Mouse (Mus musculus): ENCODE data around the gene Uts2b. TPM values are rescaled to one million over a fixed set of nuclear protein-coding genes. Genes with fewer than 3 reads are reported as not detected.

Uts2b gene
- polyA plus RNA-seq (2015; fragmentation: Nextera tagmentation; extraction: Ambion mirVana), result 0.22 TPM in 1 of 2 replicates, not detected in the other

DNA sequence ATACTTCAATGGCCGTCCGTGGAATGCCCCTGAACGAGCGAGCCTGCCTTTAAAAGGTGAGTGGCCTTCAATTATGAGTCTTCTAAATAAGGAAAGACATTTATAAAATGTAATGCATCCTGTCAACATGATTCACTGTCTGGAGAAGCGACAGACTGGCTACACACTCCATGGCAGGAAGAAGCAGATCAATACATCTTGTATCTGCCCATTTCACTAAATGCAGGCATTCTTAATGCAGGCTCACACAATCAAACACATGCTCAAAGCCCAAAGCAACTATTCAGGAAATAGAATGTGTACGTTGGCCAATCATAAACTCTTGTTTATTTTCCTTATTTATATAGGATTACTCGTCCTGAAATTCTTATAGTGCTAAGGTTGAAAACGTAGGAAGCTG lies at the start of gene Uts2b:
Gene Uts2b, minus strand, starts transcription at position 49 of the 400 bp plus-strand sequence.
- Histone ChIP-seq H3K36me3 (ENCODE audit: control insufficient read depth, insufficient read depth, low read length) (no peaks in the 10 kb centered on the region), H3K9me3 (ENCODE audit: control insufficient read depth, low read length) (no peaks in the 10 kb centered on the region), H3K9ac (ENCODE audit: low read depth, low read length) (no peak within 1 kb of the TSS), H3K27me3 (replicated peaks; ENCODE audit: control insufficient read depth, insufficient read depth, low read length) (no peaks in the 10 kb centered on the region), H3K4me1 (ENCODE audit: control insufficient read depth, insufficient read depth, low read length) (no peaks in the 10 kb centered on the region), H3K27ac (ENCODE audit: low read length) (no peak within 1 kb of the TSS), H3K4me2 (ENCODE audit: low read depth, low read length) (no peak within 1 kb of the TSS), H3K4me3 (ENCODE audit: low read length) (no peak within 1 kb of the TSS)
- WGBS, result 70% methylated on average over 8 of the region's 8 CpGs
- no peak for ATAC-seq

GRCm38 (mm10) chr16:27417632-27418031 lies 47.6 kb upstream of the Uts2b start:
- Histone ChIP-seq H3K9ac (ENCODE audit: low read depth, low read length) (no peak overlapping the region), H3K4me1 (ENCODE audit: control insufficient read depth, insufficient read depth, low read length) (no peaks in the 10 kb centered on the region), H3K27ac (ENCODE audit: low read length) (no peak overlapping the region), H3K4me3 (ENCODE audit: low read length) (no peak overlapping the region), H3K4me2 (ENCODE audit: low read depth, low read length) (no peak overlapping the region), H3K27me3 (replicated peaks; ENCODE audit: control insufficient read depth, insufficient read depth, low read length) (no peaks in the 10 kb centered on the region), H3K36me3 (ENCODE audit: control insufficient read depth, insufficient read depth, low read length) (peaks cover 28% of the 10 kb centered on the region), H3K9me3 (ENCODE audit: control insufficient read depth, low read length) (no peaks in the 10 kb centered on the region)
- ATAC-seq, result no peak
- 87% methylated on average over 3 of the region's 3 CpGs for WGBS

DNA sequence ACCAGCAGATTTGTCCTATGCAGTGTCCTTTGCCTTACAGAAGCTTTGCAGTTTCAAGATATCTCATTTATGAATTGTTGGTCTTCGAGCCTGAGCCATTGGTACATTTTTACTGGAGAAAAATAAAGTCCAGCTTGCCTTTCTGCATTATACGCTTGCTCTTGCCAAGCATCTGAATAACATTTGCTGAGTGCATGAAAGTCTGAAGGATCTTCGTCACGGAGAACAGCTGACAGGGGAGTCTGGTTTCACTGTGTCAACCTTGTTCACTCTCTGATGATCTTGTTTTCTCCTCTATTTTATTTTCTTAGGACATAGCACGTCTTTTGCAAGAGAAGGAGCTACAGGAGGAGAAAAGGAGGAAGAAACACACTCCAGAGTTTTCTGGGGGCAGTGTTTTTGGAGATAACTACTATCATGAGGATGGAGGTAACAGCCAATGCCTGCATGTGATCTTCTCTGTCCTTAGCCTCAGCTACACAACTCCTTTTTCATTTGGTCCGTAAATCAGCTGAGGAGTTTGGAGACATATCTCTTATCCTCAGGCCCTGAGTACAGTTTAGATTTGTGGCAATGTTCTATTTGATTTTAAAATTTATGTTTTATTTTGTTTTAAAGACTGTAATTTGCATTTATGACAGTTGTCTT lies 47.0 kb upstream of the Uts2b start:
- no peaks in the 10 kb centered on the region for H3K27me3 ChIP-seq (replicated peaks; ENCODE audit: control insufficient read depth, insufficient read depth, low read length)
- H3K36me3 ChIP-seq (ENCODE audit: control insufficient read depth, insufficient read depth, low read length), result peaks cover 23% of the 10 kb centered on the region
- no peak overlapping the region for H3K9ac ChIP-seq (ENCODE audit: low read depth, low read length)
- H3K9me3 ChIP-seq (ENCODE audit: control insufficient read depth, low read length), result no peaks in the 10 kb centered on the region
- 92% methylated on average over 6 of the region's 6 CpGs for WGBS
- no peak for ATAC-seq
- H3K4me2 ChIP-seq (ENCODE audit: low read depth, low read length), result no peak overlapping the region
- H3K4me1 ChIP-seq (ENCODE audit: control insufficient read depth, insufficient read depth, low read length), result no peaks in the 10 kb centered on the region
- H3K4me3 ChIP-seq (ENCODE audit: low read length), result no peak overlapping the region
- H3K27ac ChIP-seq (ENCODE audit: low read length), result no peak overlapping the region

- ATAC-seq, result no peak
- Histone ChIP-seq H3K27ac (ENCODE audit: low read length) (no peak overlapping the region), H3K27me3 (replicated peaks; ENCODE audit: control insufficient read depth, insufficient read depth, low read length) (no peaks in the 10 kb centered on the region), H3K36me3 (ENCODE audit: control insufficient read depth, insufficient read depth, low read length) (no peaks in the 10 kb centered on the region), H3K4me3 (ENCODE audit: low read length) (no peak overlapping the region), H3K4me1 (ENCODE audit: control insufficient read depth, insufficient read depth, low read length) (no peaks in the 10 kb centered on the region), H3K4me2 (ENCODE audit: low read depth, low read length) (no peak overlapping the region), H3K9ac (ENCODE audit: low read depth, low read length) (no peak overlapping the region), H3K9me3 (ENCODE audit: control insufficient read depth, low read length) (no peaks in the 10 kb centered on the region)
These were observed 34.1 kb upstream of the Uts2b start for GRCm38 (mm10) chr16:27404107-27404506.

DNA sequence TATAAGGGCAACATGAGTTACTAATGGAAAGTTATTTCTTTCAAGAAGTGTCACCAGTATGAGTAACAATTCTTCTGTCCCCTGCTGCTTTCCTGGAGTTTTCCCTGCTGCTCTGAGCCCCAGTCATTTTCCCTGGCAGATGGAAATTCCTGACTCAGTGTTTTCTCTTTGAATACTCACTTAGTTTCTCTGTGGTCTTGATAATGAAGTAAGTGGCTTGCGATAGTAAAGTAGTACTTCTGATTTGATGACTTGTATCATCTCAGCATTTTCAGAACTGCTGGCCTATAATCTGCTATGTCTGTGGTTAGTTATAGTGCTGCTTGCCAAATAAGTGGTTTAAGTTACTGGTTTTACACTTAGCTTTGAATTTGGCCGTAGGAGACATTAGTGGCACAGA lies 31.5 kb upstream of the Uts2b start:
- no peaks in the 10 kb centered on the region for H3K9me3 ChIP-seq (ENCODE audit: control insufficient read depth, low read length)
- no peaks in the 10 kb centered on the region for H3K36me3 ChIP-seq (ENCODE audit: control insufficient read depth, insufficient read depth, low read length)
- H3K4me1 ChIP-seq (ENCODE audit: control insufficient read depth, insufficient read depth, low read length), result peaks cover 6% of the 10 kb centered on the region
- WGBS, result 85% methylated on average over 2 of the region's 2 CpGs
- H3K27ac ChIP-seq (ENCODE audit: low read length), result no peak overlapping the region
- no peak for ATAC-seq
- no peak overlapping the region for H3K4me2 ChIP-seq (ENCODE audit: low read depth, low read length)
- no peaks in the 10 kb centered on the region for H3K27me3 ChIP-seq (replicated peaks; ENCODE audit: control insufficient read depth, insufficient read depth, low read length)
- H3K4me3 ChIP-seq (ENCODE audit: low read length), result no peak overlapping the region
- H3K9ac ChIP-seq (ENCODE audit: low read depth, low read length), result no peak overlapping the region

DNA sequence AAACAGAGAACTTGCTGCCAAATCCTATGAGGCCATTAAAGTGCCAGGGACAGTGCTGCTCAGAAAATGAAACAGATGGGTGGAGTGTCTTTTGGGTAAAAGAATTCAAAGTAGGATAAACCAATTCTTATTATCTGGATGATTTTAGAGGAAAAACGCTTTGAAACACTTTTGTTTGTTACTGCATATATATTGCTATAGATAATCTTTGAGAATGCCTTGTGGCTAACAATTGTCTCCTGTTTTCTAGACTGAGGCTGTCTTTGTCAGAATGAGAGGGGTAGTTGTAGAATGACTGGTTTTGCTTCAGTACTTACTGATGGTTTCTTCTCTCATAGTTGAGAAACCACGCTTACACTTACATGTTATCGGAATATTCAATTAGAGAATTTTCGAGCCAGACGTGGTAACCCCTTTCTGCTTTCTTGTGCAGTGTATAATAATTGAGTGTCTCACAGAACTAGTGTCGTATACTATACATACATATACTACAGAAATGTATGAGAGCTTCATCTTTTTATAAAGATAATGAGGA lies 29.7 kb upstream of the Uts2b start:
- Histone ChIP-seq H3K4me1 (ENCODE audit: control insufficient read depth, insufficient read depth, low read length) (peaks cover 6% of the 10 kb centered on the region), H3K9ac (ENCODE audit: low read depth, low read length) (no peak overlapping the region), H3K4me3 (ENCODE audit: low read length) (no peak overlapping the region), H3K27me3 (replicated peaks; ENCODE audit: control insufficient read depth, insufficient read depth, low read length) (no peaks in the 10 kb centered on the region), H3K27ac (ENCODE audit: low read length) (no peak overlapping the region), H3K9me3 (ENCODE audit: control insufficient read depth, low read length) (no peaks in the 10 kb centered on the region), H3K4me2 (ENCODE audit: low read depth, low read length) (no peak overlapping the region), H3K36me3 (ENCODE audit: control insufficient read depth, insufficient read depth, low read length) (no peaks in the 10 kb centered on the region)
- 89% methylated on average over 6 of the region's 6 CpGs for WGBS
- ATAC-seq, result no peak

GRCm38 (mm10) chr16:27399026-27399718 lies 29.1 kb upstream of the Uts2b start:
- ATAC-seq, result no peak
- H3K27ac ChIP-seq (ENCODE audit: low read length), result no peak overlapping the region
- no peaks in the 10 kb centered on the region for H3K9me3 ChIP-seq (ENCODE audit: control insufficient read depth, low read length)
- no peak overlapping the region for H3K4me3 ChIP-seq (ENCODE audit: low read length)
- no peak overlapping the region for H3K9ac ChIP-seq (ENCODE audit: low read depth, low read length)
- 89% methylated on average over 3 of the region's 3 CpGs for WGBS
- no peaks in the 10 kb centered on the region for H3K27me3 ChIP-seq (replicated peaks; ENCODE audit: control insufficient read depth, insufficient read depth, low read length)
- H3K4me2 ChIP-seq (ENCODE audit: low read depth, low read length), result no peak overlapping the region
- peaks cover 6% of the 10 kb centered on the region for H3K4me1 ChIP-seq (ENCODE audit: control insufficient read depth, insufficient read depth, low read length)
- H3K36me3 ChIP-seq (ENCODE audit: control insufficient read depth, insufficient read depth, low read length), result no peaks in the 10 kb centered on the region

DNA sequence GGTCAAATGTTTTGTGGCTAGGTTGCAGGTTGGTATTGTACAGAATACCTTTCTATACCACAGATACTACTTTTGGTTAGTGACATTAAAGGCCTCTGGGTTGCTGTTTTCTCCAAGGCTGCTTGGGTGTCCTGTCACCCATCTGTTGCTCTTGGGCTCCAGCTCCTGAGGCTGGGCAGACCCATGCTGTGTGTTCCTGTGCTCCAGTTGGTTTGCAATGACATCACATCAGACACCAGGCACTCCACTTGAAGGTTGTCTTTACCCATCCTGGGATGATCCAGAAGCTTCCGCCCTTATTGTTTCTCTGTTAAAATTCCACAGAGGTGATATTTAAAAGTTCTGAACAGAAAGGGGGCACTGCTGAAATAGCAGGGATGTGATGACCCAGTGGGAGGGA lies 26.9 kb upstream of the Uts2b start:
- H3K9me3 ChIP-seq (ENCODE audit: control insufficient read depth, low read length), result no peaks in the 10 kb centered on the region
- 89% methylated on average over 1 of the region's 1 CpGs for WGBS
- no peaks in the 10 kb centered on the region for H3K27me3 ChIP-seq (replicated peaks; ENCODE audit: control insufficient read depth, insufficient read depth, low read length)
- no peak overlapping the region for H3K9ac ChIP-seq (ENCODE audit: low read depth, low read length)
- H3K36me3 ChIP-seq (ENCODE audit: control insufficient read depth, insufficient read depth, low read length), result no peaks in the 10 kb centered on the region
- H3K4me1 ChIP-seq (ENCODE audit: control insufficient read depth, insufficient read depth, low read length), result peaks cover 10% of the 10 kb centered on the region
- H3K27ac ChIP-seq (ENCODE audit: low read length), result no peak overlapping the region
- no peak overlapping the region for H3K4me3 ChIP-seq (ENCODE audit: low read length)
- H3K4me2 ChIP-seq (ENCODE audit: low read depth, low read length), result no peak overlapping the region
- ATAC-seq, result no peak

GRCm38 (mm10) chr16:27395251-27396037 lies 25.4 kb upstream of the Uts2b start:
- ATAC-seq, result no peak
- H3K4me1 ChIP-seq (ENCODE audit: control insufficient read depth, insufficient read depth, low read length), result peaks cover 15% of the 10 kb centered on the region
- no peaks in the 10 kb centered on the region for H3K36me3 ChIP-seq (ENCODE audit: control insufficient read depth, insufficient read depth, low read length)
- H3K27me3 ChIP-seq (replicated peaks; ENCODE audit: control insufficient read depth, insufficient read depth, low read length), result no peaks in the 10 kb centered on the region
- H3K4me3 ChIP-seq (ENCODE audit: low read length), result no peak overlapping the region
- H3K9me3 ChIP-seq (ENCODE audit: control insufficient read depth, low read length), result no peaks in the 10 kb centered on the region
- no peak overlapping the region for H3K9ac ChIP-seq (ENCODE audit: low read depth, low read length)
- no peak overlapping the region for H3K4me2 ChIP-seq (ENCODE audit: low read depth, low read length)
- no peak overlapping the region for H3K27ac ChIP-seq (ENCODE audit: low read length)
- 84% methylated on average over 4 of the region's 4 CpGs for whole genome bisulfite sequencing

All from intestine, embryonic 16.5 days (tissue).